In the genomic region with DNA sequence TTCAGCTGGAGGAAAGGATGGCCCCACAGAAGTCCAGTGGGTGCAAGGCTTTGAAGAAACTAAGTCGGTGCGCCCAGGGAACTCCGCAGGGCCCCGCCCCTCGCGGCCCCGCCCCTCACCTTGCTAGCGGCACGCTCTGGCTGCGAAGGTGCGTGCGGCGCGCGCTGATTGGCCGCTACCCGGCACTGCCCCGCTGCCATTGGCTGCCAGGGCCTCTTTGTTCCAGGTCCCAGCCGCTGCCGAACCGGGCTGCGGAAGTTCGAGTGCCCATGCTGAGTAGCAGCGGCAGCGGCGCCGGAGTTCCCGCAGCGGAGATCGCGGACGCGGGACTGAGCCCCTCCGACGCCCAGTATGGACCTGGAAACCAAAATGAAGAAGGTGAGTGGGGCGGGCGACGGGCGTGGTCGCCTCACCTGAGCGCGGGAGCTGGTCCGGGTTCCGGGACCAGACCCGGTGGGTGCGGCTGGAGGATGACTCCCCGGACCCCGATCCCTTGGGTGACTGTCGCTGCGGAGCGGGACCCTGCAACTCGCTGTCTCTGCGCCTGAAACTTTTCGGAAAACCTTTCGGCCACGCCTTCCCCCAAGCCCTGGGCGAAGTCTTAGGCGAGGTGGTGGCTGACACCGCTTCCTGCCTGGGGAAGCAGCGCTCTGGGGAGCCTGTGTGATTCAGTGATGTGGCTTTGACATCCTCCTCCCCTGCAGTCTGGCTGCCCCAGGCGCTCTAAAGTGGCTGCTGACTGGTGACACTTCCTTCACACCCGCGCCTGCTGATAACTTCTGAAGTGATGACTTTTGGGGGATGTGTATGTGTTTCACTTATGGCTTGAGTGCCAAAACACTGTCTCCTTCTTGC, we compare ENCODE assay signal across 8 mouse cellular contexts. TPM values are rescaled to one million over a fixed set of nuclear protein-coding genes. Genes with fewer than 3 reads are reported as not detected.
A peak's percentile ranks its signal among the peaks of the same experiment; 100 is the strongest.
DNase-seq lines count a peak whose midpoint lies in the region; ATAC-seq and TF ChIP-seq lines count a peak whose summit lies in the region.

A gene (plus strand): TSS at position 214 of the 855 bp plus-strand sequence.

- TF ChIP-seq CTCF in liver, postnatal 0 days (IDR thresholded peaks at IDR 0.05; ENCODE audit: low read depth) = no peak

- peak within 1 kb of the TSS; percentile 61 for H3K9ac ChIP-seq in forebrain, embryonic 15.5 days (replicated peaks)
- peak within 1 kb of the TSS; percentile 67 for H3K9ac ChIP-seq in liver, postnatal 0 days (replicated peaks)
- H3K9ac ChIP-seq in neural tube, embryonic 12.5 days = peak within 1 kb of the TSS; percentile 80

- intact Hi-C loops in heart, postnatal 14 days (cut with DNase I) = no loop called here

- no peaks in the 10 kb centered on the region for H3K27me3 ChIP-seq in forebrain, embryonic 15.5 days
- no peaks in the 10 kb centered on the region for H3K27me3 ChIP-seq in liver, postnatal 0 days (ENCODE audit: insufficient read depth, low read length)
- no peaks in the 10 kb centered on the region for H3K27me3 ChIP-seq in neural tube, embryonic 12.5 days (replicated peaks)

- under 1% methylated on average over 63 of the region's 63 CpGs for WGBS in forebrain, embryonic 15.5 days
- WGBS in large intestine, adult 2 months = under 1% methylated on average over 63 of the region's 63 CpGs
- under 1% methylated on average over 61 of the region's 63 CpGs for WGBS in liver, postnatal 0 days (ENCODE audit: insufficient replicate concordance)
- under 1% methylated on average over 63 of the region's 63 CpGs for WGBS in neural tube, embryonic 12.5 days

- H3K4me2 ChIP-seq in forebrain, embryonic 15.5 days (replicated peaks) = peak within 1 kb of the TSS; percentile 91
- H3K4me2 ChIP-seq in liver, postnatal 0 days (ENCODE audit: low read depth, low read length) = peak within 1 kb of the TSS; percentile 90
- H3K4me2 ChIP-seq in neural tube, embryonic 12.5 days (replicated peaks) = peak within 1 kb of the TSS; percentile 84

- no peak for TF ChIP-seq EP300 in liver, postnatal 0 days (IDR thresholded peaks at IDR 0.05; ENCODE audit: low read depth)

- H3K4me1 ChIP-seq in forebrain, embryonic 15.5 days = peaks cover 15% of the 10 kb centered on the region
- peaks cover 11% of the 10 kb centered on the region for H3K4me1 ChIP-seq in liver, postnatal 0 days (ENCODE audit: insufficient read depth)
- no peaks in the 10 kb centered on the region for H3K4me1 ChIP-seq in neural tube, embryonic 12.5 days

- H3K4me3 ChIP-seq in forebrain, embryonic 15.5 days = peak within 1 kb of the TSS; percentile 77
- peak within 1 kb of the TSS; percentile 71 for H3K4me3 ChIP-seq in liver, postnatal 0 days (ENCODE audit: low read depth, low read length)
- peak within 1 kb of the TSS; percentile 72 for H3K4me3 ChIP-seq in neural tube, embryonic 12.5 days

- DNase-seq in CD4-positive, CD25-positive, alpha-beta regulatory T cell, adult 2 months (ENCODE audit: low read depth, low spot score) = peak; percentile 97
- DNase-seq in c-Kit-positive CD71-positive TER-119-negative erythroid progenitor cells, embryonic 14.5 days (ENCODE audit: low read depth) = peak; percentile 9
- peak; percentile 62 to 73 for DNase-seq in heart, postnatal 14 days
- peak; percentile 64 for DNase-seq in large intestine, adult 2 months (ENCODE audit: low read depth, low spot score)
- DNase-seq in liver, postnatal 0 days = peak; percentile 82
- peak; percentile 15 for DNase-seq in telencephalon, adult 2 months (ENCODE audit: low read depth, low spot score)

- no peaks in the 10 kb centered on the region for H3K36me3 ChIP-seq in forebrain, embryonic 15.5 days
- no peaks in the 10 kb centered on the region for H3K36me3 ChIP-seq in liver, postnatal 0 days (replicated peaks; ENCODE audit: insufficient read depth, low read length)
- no peaks in the 10 kb centered on the region for H3K36me3 ChIP-seq in neural tube, embryonic 12.5 days

- H3K9me3 ChIP-seq in forebrain, embryonic 15.5 days = no peaks in the 10 kb centered on the region
- no peaks in the 10 kb centered on the region for H3K9me3 ChIP-seq in liver, postnatal 0 days (ENCODE audit: low read length)
- H3K9me3 ChIP-seq in neural tube, embryonic 12.5 days = no peaks in the 10 kb centered on the region

- peak; percentile 98 for ATAC-seq in forebrain, embryonic 15.5 days (replicated peaks)
- ATAC-seq in liver, postnatal 0 days = peak; percentile 85
- ATAC-seq in neural tube, embryonic 12.5 days (ENCODE audit: low FRiP score, low read depth) = peak; percentile 96

- H3K27ac ChIP-seq in forebrain, embryonic 15.5 days (replicated peaks) = 0 out of 2 replicates have a peak within 1 kb of the TSS, but pooled peaks have one; percentile 1
- peak within 1 kb of the TSS; percentile 48 for H3K27ac ChIP-seq in liver, postnatal 0 days (ENCODE audit: low read depth)
- no peak within 1 kb of the TSS; the same call in 1 of the 2 replicates for H3K27ac ChIP-seq in neural tube, embryonic 12.5 days

RNA-seq across cellular contexts. Expression of the gene that starts here (rescaled TPM):
- polyA plus RNA-seq in forebrain, embryonic 15.5 days (2015; fragmentation: Nextera tagmentation; extraction: Ambion mirVana) = 25.7 and 28.9 TPM in 2 replicates
- 1 to 10 TPM; 5.8 to 8.9 TPM for total RNA-seq in heart, postnatal 14 days (2021)
- polyA plus RNA-seq in large intestine, adult 2 months (2012; rRNA removed) = 78.0 and 94.3 TPM in 2 replicates
- polyA plus RNA-seq in liver, postnatal 0 days (2015; fragmentation: Nextera tagmentation; extraction: Ambion mirVana) = 7.7 and 8.0 TPM in 2 replicates
- 64.5 and 67.2 TPM in 2 replicates for polyA plus RNA-seq in neural tube, embryonic 12.5 days (2016; fragmentation: Nextera tagmentation; extraction: Ambion mirVana)

Comparison
In these comparisons a context has a peak if more than half of its experiments do, and no peak if none do; other contexts are left out.
1. DNase-seq: peak in every context shown above with its lines; median percentile 97 in CD4-positive, CD25-positive, alpha-beta regulatory T cell, adult 2 months; 82 in liver, postnatal 0 days; 68 in heart, postnatal 14 days; 64 in large intestine, adult 2 months; 15 in telencephalon, adult 2 months; 9 in c-Kit-positive CD71-positive TER-119-negative erythroid progenitor cells, embryonic 14.5 days.